Mouse (Mus musculus) bone marrow, adult 2 months (tissue): ENCODE results near the gene Lig3. TPM values are rescaled to one million over a fixed set of nuclear protein-coding genes. Genes with fewer than 3 reads are reported as not detected.

ENCODE experiments used
- H3K27ac ChIP-seq: fragments of 200-500 bp; 2 replicates; pipeline ENCODE4 v1.5.1; 2012; ENCODE audit warnings: low read depth, mild to moderate bottlenecking, control low read depth, inconsistent platforms, low read length; ENCODE audit not compliant: control insufficient read depth, poor library complexity, insufficient read depth
- H3K4me1 ChIP-seq: fragments of 200-500 bp; 2 replicates; pipeline ENCODE4 v1.6.1; 2011; ENCODE audit warnings: low read length; ENCODE audit not compliant: control insufficient read depth, insufficient read depth
- H3K4me3 ChIP-seq: fragments of 200-500 bp; replicated peaks from 2 replicates; pipeline ENCODE3; 2011; ENCODE audit warnings: mild to moderate bottlenecking, low read depth, low read length, control low read depth; ENCODE audit not compliant: control insufficient read depth
- CTCF ChIP-seq: fragments of 200-500 bp; IDR thresholded peaks from 2 replicates; pipeline ENCODE4 v1.5.1; 2011; ENCODE audit warnings: low read length, control low read depth; ENCODE audit not compliant: control insufficient read depth, insufficient read depth
- POLR2A ChIP-seq: fragments of 200-500 bp; IDR thresholded peaks from 2 replicates; pipeline ENCODE4 v1.6.1; 2011; ENCODE audit warnings: low read depth, mild to moderate bottlenecking, control low read depth, low read length, borderline replicate concordance; ENCODE audit not compliant: control insufficient read depth
- WGBS: fragments of 180-500 bp; shearing (Covaris S2); methylation state at CpG from one replicate; pipeline ENCODE4 v1.1.7; 2018; 5-methylcytosine and 5-hydroxymethylcytosine counted together
- polyA plus RNA-seq: library from polyadenylated mRNA; stranded (reverse); fragments of >200 nt; gene quantifications from 2 replicates; pipeline ENCODE4 v1.2.4, GENCODE M21; 2011; ENCODE audit warnings: low replicate concordance; ENCODE audit not compliant: missing spikeins, insufficient read depth, insufficient read length

Gene Lig3
- polyA plus RNA-seq, 1 experiment: 17.6 TPM

GRCm38 (mm10) chr11:82847571-82848000 is 66.7 kb downstream of the Lig3 start:
- H3K4me1 ChIP-seq: peaks cover 3% of the 10 kb centered on the region; the same call in 1 of the 2 replicates
- no peak overlapping the region for H3K4me3 ChIP-seq
- 55% methylated on average over 6 of the region's 6 CpGs for WGBS
- TF ChIP-seq CTCF: no peak
- no peak for TF ChIP-seq POLR2A
- peak overlapping the region; percentile 83; the same call in 1 of the 2 replicates for H3K27ac ChIP-seq

GRCm38 (mm10) chr11:82850259-82850658 is 69.4 kb downstream of the Lig3 start:
- 77% methylated on average over 5 of the region's 5 CpGs for whole genome bisulfite sequencing
- Histone ChIP-seq H3K4me1 (peaks cover 3% of the 10 kb centered on the region; the same call in 1 of the 2 replicates), H3K27ac (no peak overlapping the region), H3K4me3 (no peak overlapping the region)
- TF ChIP-seq POLR2A (no peak), CTCF (no peak)

GRCm38 (mm10) chr11:82852115-82852514 is 71.2 kb downstream of the Lig3 start:
- no peak for TF ChIP-seq POLR2A
- no peak for TF ChIP-seq CTCF
- no peak overlapping the region for H3K4me3 ChIP-seq
- 73% methylated on average over 11 of the region's 11 CpGs for WGBS
- H3K4me1 ChIP-seq: peaks cover 6% of the 10 kb centered on the region; the same call in 1 of the 2 replicates
- H3K27ac ChIP-seq: no peak overlapping the region

GRCm38 (mm10) chr11:82852540-82852939 is 71.6 kb downstream of the Lig3 start:
- no peak for TF ChIP-seq CTCF
- no peak for TF ChIP-seq POLR2A
- 89% methylated on average over 10 of the region's 10 CpGs for WGBS

GRCm38 (mm10) chr11:82852958-82853357 is 72.0 kb downstream of the Lig3 start:
- TF ChIP-seq POLR2A: no peak
- TF ChIP-seq CTCF: no peak
- H3K4me1 ChIP-seq: peaks cover 4% of the 10 kb centered on the region; the same call in 1 of the 2 replicates
- WGBS: 85% methylated on average over 7 of the region's 7 CpGs
- H3K27ac ChIP-seq: no peak overlapping the region
- H3K4me3 ChIP-seq: no peak overlapping the region

More at GRCm38 (mm10) chr11:82852540-82852939, 71.6 kb downstream of the Lig3 start:
- no peak overlapping the region for H3K27ac ChIP-seq
- H3K4me3 ChIP-seq: no peak overlapping the region
- H3K4me1 ChIP-seq: peaks cover 4% of the 10 kb centered on the region; the same call in 1 of the 2 replicates

Other genes with a start within 250 kb of the Lig3 start
- gene Cct6b, start 16.8 kb upstream of the Lig3 start, polyA plus RNA-seq: not detected in 2 replicates
- 22.2 and 26.4 TPM in 2 replicates for gene Zfp830, start 16.8 kb upstream of the Lig3 start, polyA plus RNA-seq
- 21.5 and 23.8 TPM in 2 replicates for gene Rffl, start 90.1 kb downstream of the Lig3 start, polyA plus RNA-seq
- 4.4 and 9.8 TPM in 2 replicates for gene Rad51d, start 109.5 kb downstream of the Lig3 start, polyA plus RNA-seq
- not detected in 2 replicates for gene Fndc8, start 111.0 kb downstream of the Lig3 start, polyA plus RNA-seq
- 24.9 and 33.6 TPM in 2 replicates for gene Nle1, start 127.3 kb downstream of the Lig3 start, polyA plus RNA-seq
- 2.4 and 2.5 TPM in 2 replicates for gene Unc45b, start 129.4 kb downstream of the Lig3 start, polyA plus RNA-seq
- 13.2 and 17.1 TPM in 2 replicates for gene Slfn5, start 170.2 kb downstream of the Lig3 start, polyA plus RNA-seq
- 3.2 and 3.7 TPM in 2 replicates for gene Slfn9, start 210.7 kb downstream of the Lig3 start, polyA plus RNA-seq
- gene Slfn8, start 239.7 kb downstream of the Lig3 start, polyA plus RNA-seq: 6.5 and 13.7 TPM in 2 replicates